Mouse (Mus musculus) MEL (cell line): ENCODE data around the gene Tmem39b. TPM values are rescaled to one million over a fixed set of nuclear protein-coding genes. Genes with fewer than 3 reads are reported as not detected.

Experiments used
- DNase-seq: peaks from one replicate; pipeline ENCODE4 v3.0.0; 2011; ENCODE audit warnings: low read depth, low spot score
- H3K27ac ChIP-seq: 2 replicates; pipeline ENCODE4 v1.5.1; 2012; ENCODE audit warnings: low read depth, mild to moderate bottlenecking, control low read depth, low read length, moderate library complexity; ENCODE audit not compliant: control insufficient read depth
- H3K27me3 ChIP-seq, 2 experiments: fragments of 150-350 bp in 1 of 2; sonication (generic) in 1 of 2; 2 replicates each; pipeline ENCODE4 v1.6.1; 2012; ENCODE audit warnings: low read length in 2 of 2, mild to moderate bottlenecking in 2 of 2, improper control_type of control experiment in 1 of 2, moderate library complexity in 1 of 2; ENCODE audit not compliant: insufficient read depth in 2 of 2, control insufficient read depth in 1 of 2
- H3K36me3 ChIP-seq, 2 experiments: 2 replicates each; pipeline ENCODE4 v1.6.1; 2012 to 2014; ENCODE audit warnings: low read length in 2 of 2, improper control_type of control experiment in 1 of 2, inconsistent platforms in 1 of 2, mild to moderate bottlenecking in 1 of 2; ENCODE audit not compliant: insufficient read depth in 2 of 2, control insufficient read depth in 1 of 2
- H3K4me1 ChIP-seq, 2 experiments: fragments of 150-350 bp in 1 of 2; sonication (generic) in 1 of 2; 2 replicates each; pipeline ENCODE4 v1.6.1; 2012; ENCODE audit warnings: low read length in 2 of 2, improper control_type of control experiment in 1 of 2, mild to moderate bottlenecking in 1 of 2; ENCODE audit not compliant: insufficient read depth in 2 of 2, control insufficient read depth in 1 of 2
- H3K4me3 ChIP-seq, 2 experiments: fragments of 150-350 bp in 1 of 2; sonication (generic) in 1 of 2; 2 replicates each; pipeline ENCODE4 v1.5.1; 2012; ENCODE audit warnings: low read depth in 2 of 2, low read length in 2 of 2, mild to moderate bottlenecking in 2 of 2, moderate library complexity in 2 of 2, control low read depth in 1 of 2, improper control_type of control experiment in 1 of 2; ENCODE audit not compliant: control insufficient read depth in 1 of 2, insufficient read depth in 1 of 2
- H3K79me2 ChIP-seq: 2 replicates; pipeline ENCODE4 v1.6.1; 2012; ENCODE audit warnings: mild to moderate bottlenecking, low read length, moderate library complexity; ENCODE audit not compliant: control insufficient read depth, poor library complexity, insufficient read depth
- H3K9ac ChIP-seq: 2 replicates; pipeline ENCODE4 v1.6.1; 2012; ENCODE audit warnings: low read depth, mild to moderate bottlenecking, control low read depth, low read length, moderate library complexity; ENCODE audit not compliant: control insufficient read depth, poor library complexity, severe bottlenecking
- H3K9me3 ChIP-seq: fragments of 150-350 bp; sonication (generic); replicated peaks from 2 replicates; pipeline ENCODE4 v1.6.1; 2012; ENCODE audit warnings: mild to moderate bottlenecking, low read length, improper control_type of control experiment, moderate library complexity; ENCODE audit not compliant: insufficient read depth
- BHLHE40 ChIP-seq: IDR thresholded peaks from 2 replicates; pipeline ENCODE4 v1.6.1; 2012; ENCODE audit warnings: low read depth, mild to moderate bottlenecking, inconsistent platforms, low read length, improper control_type of control experiment, borderline replicate concordance
- CHD2 ChIP-seq: IDR thresholded peaks from 2 replicates; pipeline ENCODE4 v1.6.1; 2011; ENCODE audit warnings: low read length, improper control_type of control experiment
- E2F4 ChIP-seq: IDR thresholded peaks from 2 replicates; pipeline ENCODE4 v1.6.1; 2011; ENCODE audit warnings: low read depth, low read length, improper control_type of control experiment, borderline replicate concordance
- GABPA ChIP-seq: IDR thresholded peaks from 2 replicates; pipeline ENCODE4 v1.6.1; 2012; ENCODE audit warnings: low read depth, mild to moderate bottlenecking, inconsistent platforms, low read length, improper control_type of control experiment, moderate library complexity
- GATA1 ChIP-seq: IDR thresholded peaks from 2 replicates; pipeline ENCODE4 v1.6.1; 2011; ENCODE audit warnings: low read depth, low read length, improper control_type of control experiment
- HCFC1 ChIP-seq: IDR thresholded peaks from 2 replicates; pipeline ENCODE4 v1.6.1; 2012; ENCODE audit warnings: low read depth, mild to moderate bottlenecking, inconsistent platforms, low read length, improper control_type of control experiment, moderate library complexity
- KAT2A ChIP-seq: conservative IDR thresholded peaks from 2 replicates; pipeline ENCODE4 v1.6.1; 2012; ENCODE audit warnings: low read depth, low read length, improper control_type of control experiment, inconsistent platforms
- MAFK ChIP-seq: IDR thresholded peaks from 2 replicates; pipeline ENCODE4 v1.6.1; 2011; ENCODE audit warnings: low read depth, mild to moderate bottlenecking, low read length, improper control_type of control experiment, borderline replicate concordance
- MAZ ChIP-seq: IDR thresholded peaks from 2 replicates; pipeline ENCODE4 v1.6.1; 2012; ENCODE audit warnings: low read depth, mild to moderate bottlenecking, inconsistent platforms, low read length, improper control_type of control experiment
- MXI1 ChIP-seq: IDR thresholded peaks from 2 replicates; pipeline ENCODE4 v1.6.1; 2011; ENCODE audit warnings: mild to moderate bottlenecking, low read depth, low read length, improper control_type of control experiment
- MYB ChIP-seq: IDR thresholded peaks from 2 replicates; pipeline ENCODE4 v1.6.1; 2011; ENCODE audit warnings: mild to moderate bottlenecking, low read depth, low read length, improper control_type of control experiment
- NELFE ChIP-seq: IDR thresholded peaks from 2 replicates; pipeline ENCODE4 v1.6.1; 2011; ENCODE audit warnings: low read depth, low read length, improper control_type of control experiment
- POLR2A ChIP-seq, 2 experiments: IDR thresholded peaks; 2 replicates each; pipeline ENCODE4 v1.6.1; 2011 to 2012; ENCODE audit warnings: low read length in 2 of 2, mild to moderate bottlenecking in 2 of 2, control low read depth in 1 of 2, improper control_type of control experiment in 1 of 2, low read depth in 1 of 2, moderate library complexity in 1 of 2; ENCODE audit not compliant: control insufficient read depth in 1 of 2, insufficient read depth in 1 of 2, poor library complexity in 1 of 2
- POLR2AphosphoS5 ChIP-seq: IDR thresholded peaks from 2 replicates; pipeline ENCODE4 v1.6.1; 2012; ENCODE audit warnings: low read depth, borderline replicate concordance, mild to moderate bottlenecking, inconsistent platforms, low read length, moderate library complexity, mixed read lengths
- SIN3A ChIP-seq: IDR thresholded peaks from 2 replicates; pipeline ENCODE4 v1.6.1; 2012; ENCODE audit warnings: low read length, improper control_type of control experiment, inconsistent platforms
- SMC3 ChIP-seq: IDR thresholded peaks from 2 replicates; pipeline ENCODE4 v1.6.1; 2011; ENCODE audit warnings: low read depth, low read length, improper control_type of control experiment
- TAL1 ChIP-seq: IDR thresholded peaks from 2 replicates; pipeline ENCODE4 v1.6.1; 2012; ENCODE audit warnings: mild to moderate bottlenecking, inconsistent platforms, low read length, moderate library complexity, mixed read lengths
- TCF12 ChIP-seq: IDR thresholded peaks from 2 replicates; pipeline ENCODE4 v1.6.1; 2014; ENCODE audit warnings: low read depth, mild to moderate bottlenecking, inconsistent platforms, low read length, improper control_type of control experiment, moderate library complexity
- UBTF ChIP-seq: IDR thresholded peaks from 2 replicates; pipeline ENCODE4 v1.6.1; 2012; ENCODE audit warnings: low read depth, mild to moderate bottlenecking, inconsistent platforms, low read length, improper control_type of control experiment, moderate library complexity, borderline replicate concordance; ENCODE audit not compliant: insufficient read depth
- USF1 ChIP-seq: IDR thresholded peaks from 2 replicates; pipeline ENCODE4 v1.6.1; 2014; ENCODE audit warnings: low read depth, mild to moderate bottlenecking, inconsistent platforms, low read length, improper control_type of control experiment, moderate library complexity
- USF2 ChIP-seq, 2 experiments: IDR thresholded peaks; 2 replicates each; pipeline ENCODE4 v1.6.1; 2011 to 2012; ENCODE audit warnings: improper control_type of control experiment in 2 of 2, low read length in 2 of 2, borderline replicate concordance in 1 of 2, inconsistent platforms in 1 of 2, low read depth in 1 of 2, mild to moderate bottlenecking in 1 of 2; ENCODE audit not compliant: insufficient read depth in 1 of 2
- ZMIZ1 ChIP-seq: IDR thresholded peaks from 2 replicates; pipeline ENCODE4 v1.6.1; 2012; ENCODE audit warnings: low read depth, mild to moderate bottlenecking, inconsistent platforms, low read length, improper control_type of control experiment, moderate library complexity
- ZNF384 ChIP-seq: IDR thresholded peaks from 2 replicates; pipeline ENCODE4 v1.6.1; 2012; ENCODE audit warnings: low read depth, mild to moderate bottlenecking, inconsistent platforms, low read length, improper control_type of control experiment
- polyA plus RNA-seq, 2 experiments: library from polyadenylated mRNA; stranded (reverse) in 1 of 2; unstranded in 1 of 2; fragments of >175 nt in 1 of 2; fragments of >200 nt in 1 of 2; gene quantifications; 2 replicates each; pipeline versions ENCODE4 v1.2.1 to v1.2.4; 2012; ENCODE audit warnings: low replicate concordance in 2 of 2, low read depth in 1 of 2; ENCODE audit not compliant: insufficient read length in 2 of 2, insufficient read depth in 1 of 2, missing spikeins in 1 of 2
- total RNA-seq: library from RNA; depleted of rRNA; stranded (reverse); fragments of 300-350 nt; gene quantifications from 2 replicates; pipeline ENCODE4 v1.2.3, GENCODE M21; 2012

Gene Tmem39b
- total and polyA plus RNA-seq, 3 experiments, result 12.2 to 81.0 (median 55.2) TPM

- H3K4me1 ChIP-seq, result no peaks in the 10 kb centered on the region
- no peaks in the 10 kb centered on the region for H3K9me3 ChIP-seq
- H3K79me2 ChIP-seq, result no peaks in the 10 kb centered on the region
- peaks cover 0 to 14% of the 10 kb centered on the region in 2 experiments; a peak in 2 of 4 replicates for H3K36me3 ChIP-seq
- H3K9ac ChIP-seq, result no peak overlapping the region
- no peaks in the 10 kb centered on the region for H3K27me3 ChIP-seq
- no peak overlapping the region for H3K27ac ChIP-seq
- TF ChIP-seq E2F4, result no peak
- TF ChIP-seq POLR2AphosphoS5, result no peak
- TF ChIP-seq TCF12, result no peak
- TF ChIP-seq ZNF384, result no peak
- TF ChIP-seq POLR2A (IDR thresholded peaks at IDR 0.05; ENCODE audit: control insufficient read depth in 1 of 2, insufficient read depth in 1 of 2, low read depth in 1 of 2, low read length in 2 of 2, poor library complexity in 1 of 2), result no peak
- TF ChIP-seq BHLHE40, result no peak
- no peak for TF ChIP-seq MXI1
- TF ChIP-seq USF2 (IDR thresholded peaks at IDR 0.05; ENCODE audit: borderline replicate concordance in 1 of 2, insufficient read depth in 1 of 2, low read depth in 1 of 2, low read length in 2 of 2), result no peak
- no peak for TF ChIP-seq SIN3A
- TF ChIP-seq GABPA, result no peak
- no peak for TF ChIP-seq TAL1
- no peak for TF ChIP-seq MAZ
- no peak for TF ChIP-seq USF1
- no peak for TF ChIP-seq GATA1
- no peak for TF ChIP-seq KAT2A
- TF ChIP-seq HCFC1, result no peak
- no peak for TF ChIP-seq ZMIZ1
- no peak for TF ChIP-seq UBTF
- TF ChIP-seq SMC3, result no peak
- H3K4me3 ChIP-seq, result no peak overlapping the region
- DNase-seq, result no peak
These were observed 46.3 kb downstream of the Tmem39b start for GRCm38 (mm10) chr4:129650359-129650758.

GRCm38 (mm10) chr4:129648656-129649055, 48.0 kb downstream of the Tmem39b start:
- TF ChIP-seq MAFK, result no peak
- TF ChIP-seq USF2 (IDR thresholded peaks at IDR 0.05; ENCODE audit: borderline replicate concordance in 1 of 2, insufficient read depth in 1 of 2, low read depth in 1 of 2, low read length in 2 of 2), result no peak
- TF ChIP-seq UBTF, result no peak
- TF ChIP-seq GABPA, result no peak
- no peak for TF ChIP-seq TAL1
- TF ChIP-seq CHD2, result no peak
- no peak for TF ChIP-seq POLR2A (IDR thresholded peaks at IDR 0.05; ENCODE audit: control insufficient read depth in 1 of 2, insufficient read depth in 1 of 2, low read depth in 1 of 2, low read length in 2 of 2, poor library complexity in 1 of 2)
- no peak for TF ChIP-seq ZNF384
- TF ChIP-seq MXI1, result no peak
- no peak for TF ChIP-seq MYB
- no peak for TF ChIP-seq NELFE
- TF ChIP-seq, all 39 proteins: peak for 0
- Histone ChIP-seq H3K36me3 (peaks cover 0 to 14% of the 10 kb centered on the region in 2 experiments; a peak in 2 of 4 replicates), H3K79me2 (no peaks in the 10 kb centered on the region)

More at GRCm38 (mm10) chr4:129648656-129649055, 48.0 kb downstream of the Tmem39b start:
- no peak overlapping the region for H3K9ac ChIP-seq
- H3K4me1 ChIP-seq, result no peaks in the 10 kb centered on the region
- no peaks in the 10 kb centered on the region for H3K9me3 ChIP-seq
- no peak overlapping the region for H3K4me3 ChIP-seq
- H3K27me3 ChIP-seq, result no peaks in the 10 kb centered on the region
- no peak for DNase-seq
- H3K27ac ChIP-seq, result no peak overlapping the region
